ENCODE assay signal across 24 mouse cellular contexts in genomic region chrX:52965149-52965548, GRCm38 (mm10).
"Had no signal": no experiment of that assay in that cellular context is flagged by ENCODE, and none has a peak within 500 bp of the region (broad histone marks: within the 10 kb centered on the region; RNA-seq: fewer than 3 reads in every experiment).

No protein-coding gene starts in this region.

- H3K9me3 ChIP-seq: heart, embryonic 10.5 days; heart, embryonic 12.5 days; hindbrain, embryonic 10.5 days; hindbrain, embryonic 12.5 days; intestine, embryonic 15.5 days; limb, embryonic 13.5 days; limb, embryonic 15.5 days had no signal

- DNase-seq: forebrain, postnatal 0 days; gastrocnemius, postnatal 14 days; gastrocnemius, postnatal 36 days; heart, adult 18-20 months; heart, postnatal 10 days; heart, postnatal 4 days; kidney, adult 18-20 months; kidney, adult 8-10 months; kidney, postnatal 10 days; kidney, postnatal 25 days; kidney, postnatal 4 days; left cerebral cortex, postnatal 4 days had no signal

- H3K27ac ChIP-seq: heart, embryonic 10.5 days; hindbrain, embryonic 10.5 days; hindbrain, embryonic 12.5 days; hindbrain, embryonic 14.5 days; intestine, embryonic 15.5 days; layer of hippocampus, adult 2 months; left cerebral cortex, adult 2 months; limb, embryonic 13.5 days; limb, embryonic 15.5 days had no signal

- H3K4me1 ChIP-seq: hindbrain, embryonic 10.5 days; hindbrain, embryonic 12.5 days; intestine, embryonic 15.5 days; limb, embryonic 13.5 days; limb, embryonic 15.5 days had no signal

- H3K27me3 ChIP-seq: heart, embryonic 12.5 days; hindbrain, embryonic 12.5 days; intestine, embryonic 15.5 days; limb, embryonic 13.5 days; limb, embryonic 15.5 days had no signal

- H3K4me3 ChIP-seq: heart, embryonic 10.5 days; heart, embryonic 12.5 days; hindbrain, embryonic 10.5 days; hindbrain, embryonic 12.5 days; intestine, embryonic 15.5 days; layer of hippocampus, adult 2 months; left cerebral cortex, adult 2 months; limb, embryonic 13.5 days; limb, embryonic 15.5 days had no signal

- H3K9ac ChIP-seq: forebrain, postnatal 0 days; heart, embryonic 12.5 days; hindbrain, embryonic 12.5 days; hindbrain, embryonic 14.5 days; intestine, embryonic 15.5 days; limb, embryonic 13.5 days; limb, embryonic 15.5 days had no signal

- H3K4me2 ChIP-seq: heart, embryonic 12.5 days; hindbrain, embryonic 12.5 days; hindbrain, embryonic 14.5 days; intestine, embryonic 15.5 days; limb, embryonic 13.5 days; limb, embryonic 15.5 days had no signal

- H3K36me3 ChIP-seq: heart, embryonic 10.5 days; heart, embryonic 12.5 days; hindbrain, embryonic 10.5 days; hindbrain, embryonic 12.5 days; intestine, embryonic 15.5 days; limb, embryonic 13.5 days; limb, embryonic 15.5 days had no signal

- ATAC-seq: forebrain, postnatal 0 days; hindbrain, embryonic 16.5 days; inflammation-experienced regulatory T-cells, adult 6 months; intestine, embryonic 15.5 days had no signal
